Mouse (Mus musculus): ENCODE data around the gene Tmem232. TPM values are rescaled to one million over a fixed set of nuclear protein-coding genes. Genes with fewer than 3 reads are reported as not detected.

The Tmem232 gene
- total and polyA plus RNA-seq, 2 experiments: not detected

DNA sequence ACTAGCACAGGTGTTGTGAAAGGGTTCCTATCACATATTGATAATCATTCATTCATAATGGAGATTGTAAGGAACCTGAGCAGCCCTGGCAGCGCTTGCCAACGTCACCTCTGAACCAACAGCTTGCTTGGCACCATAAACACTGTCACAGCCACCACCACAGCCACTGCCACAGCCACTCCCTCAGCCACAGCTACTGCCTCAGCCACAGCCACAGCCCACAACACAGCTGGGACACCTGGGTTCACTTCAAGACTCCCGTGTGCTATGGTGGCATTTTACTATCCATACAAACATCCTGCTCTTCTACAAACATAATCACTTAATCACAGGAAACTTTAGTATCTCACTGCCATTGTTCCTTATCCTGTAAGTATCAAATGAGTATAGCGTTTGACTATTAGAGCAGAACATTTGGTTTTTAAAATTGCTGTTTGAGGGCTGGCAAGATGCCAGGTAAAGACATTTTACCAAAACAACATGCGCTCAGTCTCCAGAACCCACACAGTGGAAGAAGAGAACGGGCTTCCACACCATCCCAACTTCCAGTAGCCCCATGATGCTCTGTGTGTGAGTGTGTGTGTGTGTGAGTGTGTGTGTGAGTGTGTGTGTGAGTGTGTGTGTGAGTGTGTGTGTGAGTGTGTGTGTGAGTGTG is 20.9 kb upstream of the Tmem232 start:
- no peak overlapping the region for H3K4me3 ChIP-seq (ENCODE audit: insufficient read depth, low read depth, low read length)
- no peak overlapping the region for H3K27ac ChIP-seq (replicated peaks; ENCODE audit: insufficient read depth, low read depth, low read length)
- no peak overlapping the region for H3K9ac ChIP-seq (ENCODE audit: low read depth, low read length)
- DNase-seq (ENCODE audit: extremely low read depth, low read depth, low spot score): no peak
- 66% methylated on average over 6 of the region's 6 CpGs for WGBS
- no peaks in the 10 kb centered on the region for H3K79me2 ChIP-seq (ENCODE audit: control insufficient read depth, insufficient read depth, low read length)
- H3K27me3 ChIP-seq (ENCODE audit: control insufficient read depth, insufficient read depth, low read length): no peaks in the 10 kb centered on the region
- TF ChIP-seq CTCF (IDR thresholded peaks at IDR 0.05; ENCODE audit: low read depth, low read length) (no peak), POLR2A (IDR thresholded peaks at IDR 0.05; ENCODE audit: extremely low read depth, insufficient read depth, low read length) (no peak)
- no peaks in the 10 kb centered on the region for H3K36me3 ChIP-seq (ENCODE audit: control insufficient read depth, insufficient read depth, low read length)
- no peaks in the 10 kb centered on the region for H3K4me1 ChIP-seq (ENCODE audit: control insufficient read depth, insufficient read depth, low read length)

DNA sequence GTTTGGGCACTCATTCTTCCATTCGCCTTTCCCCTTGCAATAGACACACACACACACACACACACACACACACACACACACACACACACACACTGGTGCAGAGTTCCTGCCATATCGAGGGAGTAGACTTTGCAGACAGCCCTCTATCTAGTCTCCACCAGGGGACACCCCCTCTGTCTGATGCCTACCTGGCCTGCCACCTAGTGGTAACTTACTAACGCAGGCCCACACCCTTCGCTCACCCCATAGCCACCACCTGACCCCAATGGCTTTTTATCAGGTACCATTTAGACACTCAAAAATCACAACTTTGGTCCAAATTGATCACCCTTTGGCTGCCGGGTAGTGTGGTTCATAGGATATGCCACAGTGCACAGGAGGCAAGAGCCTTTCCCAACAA is 18.7 kb upstream of the Tmem232 start:
- Histone ChIP-seq H3K36me3 (ENCODE audit: control insufficient read depth, insufficient read depth, low read length) (no peaks in the 10 kb centered on the region), H3K4me1 (ENCODE audit: control insufficient read depth, insufficient read depth, low read length) (no peaks in the 10 kb centered on the region), H3K9ac (ENCODE audit: low read depth, low read length) (no peak overlapping the region), H3K27ac (replicated peaks; ENCODE audit: insufficient read depth, low read depth, low read length) (no peak overlapping the region), H3K27me3 (ENCODE audit: control insufficient read depth, insufficient read depth, low read length) (no peaks in the 10 kb centered on the region), H3K4me3 (ENCODE audit: insufficient read depth, low read depth, low read length) (no peak overlapping the region), H3K79me2 (ENCODE audit: control insufficient read depth, insufficient read depth, low read length) (no peaks in the 10 kb centered on the region)
- peak; percentile 60 for TF ChIP-seq CTCF (IDR thresholded peaks at IDR 0.05; ENCODE audit: low read depth, low read length)
- TF ChIP-seq POLR2A (IDR thresholded peaks at IDR 0.05; ENCODE audit: extremely low read depth, insufficient read depth, low read length): no peak
- DNase-seq (ENCODE audit: extremely low read depth, low read depth, low spot score): no peak
- WGBS: 33% methylated on average over 5 of the region's 5 CpGs

DNA sequence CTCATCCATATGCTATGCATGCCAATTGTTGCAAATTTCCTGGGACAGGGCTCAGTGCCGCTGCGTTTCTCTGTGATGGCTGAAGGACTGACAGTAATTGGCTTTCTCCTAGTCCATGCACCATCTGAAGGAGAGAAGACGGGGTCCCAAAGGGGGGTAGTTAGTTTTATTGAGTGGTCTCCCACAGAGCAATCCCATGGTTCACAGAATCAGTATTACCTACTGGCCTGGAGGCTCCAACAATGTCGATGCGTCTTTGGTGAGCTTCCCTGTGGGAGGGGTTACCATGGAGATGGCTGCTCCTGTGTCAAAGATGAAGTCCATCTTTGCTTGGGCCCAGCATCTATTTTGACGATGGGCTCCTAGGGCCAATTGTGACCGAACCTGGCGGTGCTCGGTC is 18.2 kb upstream of the Tmem232 start:
- DNase-seq (ENCODE audit: extremely low read depth, low read depth, low spot score): no peak

DNA sequence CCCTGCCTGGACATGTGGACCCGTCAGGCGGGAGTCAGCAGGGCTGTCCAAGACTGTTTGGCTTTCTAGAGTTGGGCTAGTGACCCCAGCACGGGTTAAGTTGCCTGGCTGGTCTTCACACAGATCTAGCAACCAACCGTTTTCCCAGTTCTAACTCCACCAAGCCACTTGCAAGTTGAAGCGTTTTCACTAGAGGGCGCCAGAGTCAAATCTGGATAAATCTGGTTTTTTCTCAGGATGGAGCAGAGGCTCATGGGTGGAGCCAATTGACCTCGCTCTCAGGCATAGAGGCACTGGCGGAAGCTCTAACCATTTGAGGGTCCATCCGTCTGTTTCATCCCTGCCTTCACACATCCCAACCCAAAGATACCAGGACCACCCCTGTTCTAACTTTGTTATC is 17.6 kb upstream of the Tmem232 start:
- DNase-seq (ENCODE audit: extremely low read depth, low read depth, low spot score): peak; percentile 58

More for the DNA sequence above, 18.2 kb upstream of the Tmem232 start:
- WGBS: 59% methylated on average over 9 of the region's 9 CpGs
- Histone ChIP-seq H3K4me3 (ENCODE audit: insufficient read depth, low read depth, low read length) (no peak overlapping the region), H3K9ac (ENCODE audit: low read depth, low read length) (no peak overlapping the region), H3K4me1 (ENCODE audit: control insufficient read depth, insufficient read depth, low read length) (no peaks in the 10 kb centered on the region), H3K27me3 (ENCODE audit: control insufficient read depth, insufficient read depth, low read length) (no peaks in the 10 kb centered on the region), H3K36me3 (ENCODE audit: control insufficient read depth, insufficient read depth, low read length) (no peaks in the 10 kb centered on the region), H3K79me2 (ENCODE audit: control insufficient read depth, insufficient read depth, low read length) (no peaks in the 10 kb centered on the region), H3K27ac (replicated peaks; ENCODE audit: insufficient read depth, low read depth, low read length) (no peak overlapping the region)
- TF ChIP-seq CTCF (IDR thresholded peaks at IDR 0.05; ENCODE audit: low read depth, low read length) (no peak), POLR2A (IDR thresholded peaks at IDR 0.05; ENCODE audit: extremely low read depth, insufficient read depth, low read length) (no peak)

DNA sequence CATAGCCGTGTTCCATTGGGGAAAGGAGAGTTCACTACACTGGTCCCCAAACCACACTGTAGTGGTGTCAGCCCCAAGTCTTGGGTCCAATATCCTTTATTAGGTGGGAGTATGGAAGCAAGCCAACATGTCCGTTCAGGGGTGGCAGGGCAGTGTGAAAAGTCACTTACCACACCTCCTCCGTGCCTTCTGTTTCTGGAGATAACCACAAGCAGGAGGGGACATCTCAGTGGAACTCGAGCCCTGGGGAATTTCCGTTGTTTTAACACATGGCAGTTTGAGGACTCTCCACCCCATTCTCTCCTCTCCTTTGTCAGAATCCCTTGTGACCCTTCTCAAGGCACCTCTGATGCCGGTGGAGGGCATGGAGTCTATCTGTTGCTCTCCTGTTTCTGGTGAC is 16.6 kb upstream of the Tmem232 start:
- 73% methylated on average over 6 of the region's 6 CpGs for WGBS
- Histone ChIP-seq H3K27me3 (ENCODE audit: control insufficient read depth, insufficient read depth, low read length) (no peaks in the 10 kb centered on the region), H3K4me3 (ENCODE audit: insufficient read depth, low read depth, low read length) (no peak overlapping the region), H3K36me3 (ENCODE audit: control insufficient read depth, insufficient read depth, low read length) (no peaks in the 10 kb centered on the region), H3K27ac (replicated peaks; ENCODE audit: insufficient read depth, low read depth, low read length) (no peak overlapping the region), H3K4me1 (ENCODE audit: control insufficient read depth, insufficient read depth, low read length) (no peaks in the 10 kb centered on the region), H3K9ac (ENCODE audit: low read depth, low read length) (no peak overlapping the region), H3K79me2 (ENCODE audit: control insufficient read depth, insufficient read depth, low read length) (no peaks in the 10 kb centered on the region)
- no peak for TF ChIP-seq CTCF (IDR thresholded peaks at IDR 0.05; ENCODE audit: low read depth, low read length)
- TF ChIP-seq POLR2A (IDR thresholded peaks at IDR 0.05; ENCODE audit: extremely low read depth, insufficient read depth, low read length): no peak
- DNase-seq (ENCODE audit: extremely low read depth, low read depth, low spot score): no peak

More for the DNA sequence above, 17.6 kb upstream of the Tmem232 start:
- no peak overlapping the region for H3K9ac ChIP-seq (ENCODE audit: low read depth, low read length)
- H3K4me3 ChIP-seq (ENCODE audit: insufficient read depth, low read depth, low read length): no peak overlapping the region
- 24% methylated on average over 9 of the region's 9 CpGs for WGBS
- no peaks in the 10 kb centered on the region for H3K27me3 ChIP-seq (ENCODE audit: control insufficient read depth, insufficient read depth, low read length)
- H3K36me3 ChIP-seq (ENCODE audit: control insufficient read depth, insufficient read depth, low read length): no peaks in the 10 kb centered on the region
- no peak overlapping the region for H3K27ac ChIP-seq (replicated peaks; ENCODE audit: insufficient read depth, low read depth, low read length)
- H3K4me1 ChIP-seq (ENCODE audit: control insufficient read depth, insufficient read depth, low read length): no peaks in the 10 kb centered on the region
- H3K79me2 ChIP-seq (ENCODE audit: control insufficient read depth, insufficient read depth, low read length): no peaks in the 10 kb centered on the region
- TF ChIP-seq POLR2A (IDR thresholded peaks at IDR 0.05; ENCODE audit: extremely low read depth, insufficient read depth, low read length) (no peak), CTCF (IDR thresholded peaks at IDR 0.05; ENCODE audit: low read depth, low read length) (peak; percentile 59)

DNA sequence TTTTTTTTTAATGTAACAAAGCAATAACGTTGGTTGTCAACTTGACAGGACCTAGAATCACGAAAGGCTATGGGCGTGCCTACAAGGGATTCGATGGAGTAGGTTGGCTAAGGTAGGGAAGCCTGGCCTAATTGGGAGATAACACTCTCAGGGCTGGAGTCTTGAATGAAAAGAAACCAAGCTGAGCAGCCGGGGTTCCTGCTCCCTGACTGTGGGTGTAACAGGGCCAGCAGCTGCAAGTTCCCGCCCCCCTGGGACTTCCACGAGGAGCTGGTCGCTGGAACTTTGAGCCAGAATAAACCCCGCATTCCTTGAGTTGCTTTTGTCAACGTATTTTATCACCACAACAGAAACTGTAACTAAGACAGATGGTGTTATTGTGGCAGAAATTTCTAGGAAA is 16.2 kb upstream of the Tmem232 start:
- Histone ChIP-seq H3K79me2 (ENCODE audit: control insufficient read depth, insufficient read depth, low read length) (no peaks in the 10 kb centered on the region), H3K27ac (replicated peaks; ENCODE audit: insufficient read depth, low read depth, low read length) (no peak overlapping the region), H3K36me3 (ENCODE audit: control insufficient read depth, insufficient read depth, low read length) (no peaks in the 10 kb centered on the region), H3K27me3 (ENCODE audit: control insufficient read depth, insufficient read depth, low read length) (no peaks in the 10 kb centered on the region), H3K9ac (ENCODE audit: low read depth, low read length) (no peak overlapping the region), H3K4me1 (ENCODE audit: control insufficient read depth, insufficient read depth, low read length) (no peaks in the 10 kb centered on the region), H3K4me3 (ENCODE audit: insufficient read depth, low read depth, low read length) (no peak overlapping the region)
- TF ChIP-seq CTCF (IDR thresholded peaks at IDR 0.05; ENCODE audit: low read depth, low read length) (no peak), POLR2A (IDR thresholded peaks at IDR 0.05; ENCODE audit: extremely low read depth, insufficient read depth, low read length) (no peak)
- no peak for DNase-seq (ENCODE audit: extremely low read depth, low read depth, low spot score)
- WGBS: 63% methylated on average over 10 of the region's 10 CpGs
